Mouse (Mus musculus) hindbrain, embryonic 10.5 days (tissue): ENCODE measurements at regions not wholly inside any gene's neighbourhood (a gene's known extent, or its start where the extent isn't known, plus 50 kb on each side); places are given as distances from the start of the nearest gene placed in this dataset.

Experiments
- DNase-seq: peaks from one replicate; pipeline ENCODE4 v3.0.0-alpha.2; 2017; ENCODE audit warnings: low spot score
- H3K27ac ChIP-seq: fragments of 300-500 bp; sonication (generic); 2 replicates; pipeline ENCODE4 v1.5.1; 2016; ENCODE audit warnings: mild to moderate bottlenecking, moderate library complexity
- H3K27me3 ChIP-seq: fragments of 300-500 bp; sonication (generic); 2 replicates; pipeline ENCODE4 v1.6.1; 2016; ENCODE audit warnings: mild to moderate bottlenecking; ENCODE audit not compliant: poor library complexity, insufficient read depth, severe bottlenecking
- H3K36me3 ChIP-seq: fragments of 300-500 bp; sonication (generic); 2 replicates; pipeline ENCODE4 v1.6.1; 2016; ENCODE audit warnings: mild to moderate bottlenecking, moderate library complexity
- H3K4me1 ChIP-seq: fragments of 300-500 bp; sonication (generic); replicated peaks from 2 replicates; pipeline ENCODE4 v1.6.1; 2016; ENCODE audit warnings: mild to moderate bottlenecking
- H3K4me3 ChIP-seq: fragments of 300-500 bp; sonication (generic); 2 replicates; pipeline ENCODE4 v1.5.1; 2016; ENCODE audit warnings: mild to moderate bottlenecking, moderate library complexity
- H3K9me3 ChIP-seq: fragments of 300-500 bp; sonication (generic); 2 replicates; pipeline ENCODE4 v1.6.1; 2016; ENCODE audit warnings: mild to moderate bottlenecking, moderate library complexity
- WGBS: fragments of 180-500 bp; shearing (Covaris S2); methylation state at CpG from one replicate; pipeline ENCODE4 v1.1.7; 2016; 5-methylcytosine and 5-hydroxymethylcytosine counted together

- H3K4me3 ChIP-seq, result no peak overlapping the region
- H3K4me1 ChIP-seq, result no peaks in the 10 kb centered on the region
- H3K27me3 ChIP-seq, result no peaks in the 10 kb centered on the region
- no peak for DNase-seq
- H3K36me3 ChIP-seq, result no peaks in the 10 kb centered on the region
- H3K9me3 ChIP-seq, result no peaks in the 10 kb centered on the region
- 74% methylated on average over 4 of the region's 4 CpGs for WGBS
- no peak overlapping the region for H3K27ac ChIP-seq
These were observed 57.6 kb upstream of the Gm4737 start for GRCm38 (mm10) chr16:46212504-46212903.

GRCm38 (mm10) chr16:46211914-46212313 is 57.0 kb upstream of the Gm4737 start:
- no peak for DNase-seq
- 79% methylated on average over 3 of the region's 3 CpGs for WGBS
- H3K4me1 ChIP-seq, result no peaks in the 10 kb centered on the region
- no peaks in the 10 kb centered on the region for H3K9me3 ChIP-seq
- no peaks in the 10 kb centered on the region for H3K27me3 ChIP-seq
- H3K36me3 ChIP-seq, result no peaks in the 10 kb centered on the region
- H3K27ac ChIP-seq, result no peak overlapping the region
- H3K4me3 ChIP-seq, result no peak overlapping the region

DNA sequence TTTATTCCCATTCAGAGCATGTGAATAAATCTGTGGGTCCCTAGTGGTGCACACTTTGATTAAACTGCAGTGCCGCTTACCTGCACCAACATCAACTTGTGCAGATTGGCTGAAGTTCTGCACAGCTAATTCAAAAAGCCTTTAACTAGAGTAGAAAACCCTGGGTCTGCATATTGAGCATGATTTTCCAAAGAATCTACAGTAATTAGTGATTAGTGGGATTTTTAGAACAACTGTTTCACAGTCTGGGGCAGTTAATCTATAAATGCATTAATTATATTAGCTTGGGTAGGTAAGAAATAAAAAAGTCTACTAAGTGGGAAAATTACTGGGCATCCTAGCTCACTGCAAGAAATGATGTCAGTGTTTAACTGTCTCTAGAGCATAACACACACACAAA is 50.2 kb upstream of the Gm4737 start:
- no peaks in the 10 kb centered on the region for H3K27me3 ChIP-seq
- no peak overlapping the region for H3K4me3 ChIP-seq
- 94% methylated on average over 1 of the region's 1 CpGs for WGBS

More for the DNA sequence above, 50.2 kb upstream of the Gm4737 start:
- Histone ChIP-seq H3K36me3 (no peaks in the 10 kb centered on the region), H3K4me1 (no peaks in the 10 kb centered on the region), H3K27ac (no peak overlapping the region), H3K9me3 (no peaks in the 10 kb centered on the region)
- no peak for DNase-seq
